Mouse (Mus musculus) frontal cortex, postnatal 36 days (tissue): ENCODE data around the gene Gm7978.
"Not testable (repeated sequence)": the region's sequence is repeated elsewhere in the genome, so short reads cannot be mapped to it uniquely, and the experiment has no call there.

ENCODE experiments used
- DNase-seq, 2 experiments: peaks; one replicate each; pipeline ENCODE4 v3.0.0; 2022; ENCODE audit warnings: low spot score in 2 of 2

Gm7978 gene

DNA sequence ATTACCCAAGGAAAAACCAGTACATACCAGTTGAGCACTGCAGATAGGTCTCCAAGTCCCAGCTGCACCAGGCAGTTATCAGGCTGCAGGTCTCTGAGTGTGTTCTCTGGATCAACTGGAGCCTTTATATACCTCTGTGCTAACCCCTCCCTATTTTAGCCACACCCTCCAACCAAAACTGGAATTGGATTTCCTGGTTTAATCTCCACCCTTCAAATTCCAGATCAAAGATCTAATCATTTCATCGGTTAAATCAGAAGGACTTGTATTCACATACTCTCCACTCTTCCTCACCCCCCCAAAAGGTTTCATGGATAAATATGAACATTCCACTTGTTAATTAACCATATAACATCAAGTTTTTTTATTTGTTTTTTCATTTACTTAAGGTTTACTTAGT is at the start of gene Gm7978:
TSS of gene Gm7978 (minus strand) at position 101 of the 400 bp plus-strand sequence.
- DNase-seq, result not testable (repeated sequence)

DNA sequence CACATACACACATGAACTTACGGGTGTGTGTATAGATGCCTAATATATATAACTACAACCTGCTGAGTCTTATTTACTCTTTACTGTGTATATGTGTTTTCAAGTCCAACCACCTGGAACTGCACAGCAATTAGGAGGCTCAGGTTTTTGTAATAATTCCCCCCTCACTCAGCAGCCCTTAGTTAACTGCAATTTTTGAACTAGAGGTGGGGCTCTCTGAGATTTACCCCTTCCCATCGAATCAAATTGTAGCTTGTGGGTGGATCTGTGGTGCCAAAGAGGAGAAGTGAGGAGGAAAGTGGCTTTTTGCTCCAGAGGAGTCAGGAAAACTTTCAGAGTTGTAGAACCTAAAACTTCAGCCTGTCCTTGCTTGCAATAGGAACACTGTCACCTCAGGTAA is 39.7 kb upstream of the Gm7978 start, which contains the start of gene E330014E10Rik:
TSS of gene E330014E10Rik (plus strand) at position 301 of the 400 bp plus-strand sequence.
- DNase-seq, result not testable (repeated sequence)

DNA sequence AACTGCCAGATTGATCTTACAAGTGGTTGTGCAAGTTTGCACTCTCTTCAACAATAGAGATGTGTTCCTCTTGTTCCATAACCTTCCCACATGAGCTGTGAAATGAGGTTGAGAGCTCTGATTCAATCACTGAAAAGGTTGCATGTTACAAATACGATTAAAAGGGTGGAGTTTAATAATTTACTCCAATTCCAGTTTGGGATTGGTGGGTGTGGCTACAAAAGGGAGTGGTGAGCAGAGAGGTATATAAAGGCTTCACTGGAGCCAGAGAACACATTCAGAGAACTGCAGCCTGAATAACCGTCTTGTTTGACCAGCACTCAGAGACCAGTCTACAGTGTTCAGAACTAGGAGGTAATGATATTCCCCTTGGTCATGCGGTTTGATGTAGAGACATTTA is 5.7 kb upstream of the Gm7978 start, which contains the start of gene Gm7982:
TSS of gene Gm7982 (plus strand) at position 301 of the 400 bp plus-strand sequence.
- DNase-seq, result not testable (repeated sequence)
